Mouse (Mus musculus): ENCODE results near the gene Rps6kb1.

- TF ChIP-seq CTCF (IDR thresholded peaks at IDR 0.05; ENCODE audit: low read depth): no peak
- no peak for TF ChIP-seq EP300 (optimal IDR thresholded peaks at IDR 0.05)
Observed at GRCm38 (mm10) chr11:86590066-86590465, 45.5 kb upstream of the Rps6kb1 start.
